Mouse (Mus musculus): ENCODE measurements around the gene Myo15b.

DNA sequence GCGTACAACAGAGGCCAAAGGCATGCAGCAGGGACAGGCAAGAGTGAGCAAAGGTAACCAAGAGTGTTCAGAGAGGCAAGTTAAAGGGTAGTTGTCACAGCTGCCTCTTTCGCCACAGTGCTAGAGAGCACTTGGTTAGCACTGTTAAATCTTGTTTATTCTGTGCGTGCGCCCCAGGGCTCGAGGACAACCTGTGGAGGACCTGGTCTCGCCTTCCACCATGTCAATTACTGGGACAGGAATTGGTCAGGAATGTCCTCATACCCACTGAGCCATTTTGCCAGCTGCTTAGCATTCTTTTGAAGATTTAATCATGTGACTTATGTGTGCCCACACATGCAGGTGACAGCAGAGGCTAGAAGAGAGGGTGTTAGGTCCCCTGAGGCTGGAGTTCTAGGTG lies 31.0 kb downstream of the Myo15b start:
- TF ChIP-seq POLR2A (IDR thresholded peaks at IDR 0.05; ENCODE audit: insufficient read depth, low read depth, low read length) (no peak), CTCF (IDR thresholded peaks at IDR 0.05; ENCODE audit: insufficient read depth, low read depth, low read length) (no peak)

Measured in olfactory bulb, adult 2 months (tissue).